Mouse (Mus musculus) stomach, embryonic 16.5 days (tissue): ENCODE data around the gene Mpp3. TPM values are rescaled to one million over a fixed set of nuclear protein-coding genes. Genes with fewer than 3 reads are reported as not detected.
A peak's percentile ranks its signal among the peaks of the same experiment; 100 is the strongest.
"Not testable (repeated sequence)": the region's sequence is repeated elsewhere in the genome, so short reads cannot be mapped to it uniquely, and the experiment has no call there.

ENCODE experiments used
- ATAC-seq: fragments of 200-750 bp; cut with Nextera tagmentation; 2 replicates; pipeline ENCODE4 v1.8.0; 2017; ENCODE audit warnings: moderate number of reproducible peaks, moderate TSS enrichment; ENCODE audit not compliant: insufficient read depth, low FRiP score
- H3K27ac ChIP-seq: fragments of 300-500 bp; sonication (generic); 2 replicates; pipeline ENCODE4 v1.5.1; 2014; ENCODE audit warnings: low read length
- H3K27me3 ChIP-seq: fragments of 300-500 bp; sonication (generic); 2 replicates; pipeline ENCODE4 v1.6.1; 2014; ENCODE audit warnings: low read length, control low read depth, mixed read lengths; ENCODE audit not compliant: control insufficient read depth, insufficient read depth
- H3K36me3 ChIP-seq: fragments of 300-500 bp; sonication (generic); 2 replicates; pipeline ENCODE4 v1.6.1; 2014; ENCODE audit warnings: low read length; ENCODE audit not compliant: control insufficient read depth, insufficient read depth
- H3K4me1 ChIP-seq: fragments of 300-500 bp; sonication (generic); 2 replicates; pipeline ENCODE4 v1.6.1; 2014; ENCODE audit warnings: low read length, control low read depth, mixed read lengths; ENCODE audit not compliant: control insufficient read depth, insufficient read depth
- H3K4me2 ChIP-seq: fragments of 300-500 bp; sonication (generic); 2 replicates; pipeline ENCODE4 v1.6.1; 2014; ENCODE audit warnings: low read depth, low read length, mixed read lengths
- H3K4me3 ChIP-seq: fragments of 300-500 bp; sonication (generic); replicated peaks from 2 replicates; pipeline ENCODE4 v1.5.1; 2014; ENCODE audit warnings: mild to moderate bottlenecking, low read length
- H3K9ac ChIP-seq: fragments of 300-500 bp; sonication (generic); 2 replicates; pipeline ENCODE4 v1.6.1; 2014; ENCODE audit warnings: low read length
- H3K9me3 ChIP-seq: fragments of 300-500 bp; sonication (generic); replicated peaks from 2 replicates; pipeline ENCODE4 v1.6.1; 2016; ENCODE audit warnings: low read length, control low read depth; ENCODE audit not compliant: control insufficient read depth
- WGBS: fragments of 180-500 bp; shearing (Covaris S2); extraction: QIAGEN DNeasy Blood & Tissue Kit; methylation state at CpG from one replicate; pipeline ENCODE4 v1.1.7; 2014; 5-methylcytosine and 5-hydroxymethylcytosine counted together
- polyA plus RNA-seq: library from polyadenylated mRNA; unstranded; fragments of >200 nt; fragmentation: Nextera tagmentation; extraction: Ambion mirVana; gene quantifications from 2 replicates; pipeline ENCODE4 v1.2.1, GENCODE M21; 2015

The Mpp3 gene
- polyA plus RNA-seq, 1 experiment from 2014 or later, result 9.6 TPM

GRCm38 (mm10) chr11:101995938-101996337 lies 32.3 kb downstream of the Mpp3 start:
- no peak for ATAC-seq
- Histone ChIP-seq H3K4me2 (no peak overlapping the region), H3K27ac (0 out of 2 replicates have a peak overlapping the region, but pooled peaks have one; percentile 16), H3K36me3 (no peaks in the 10 kb centered on the region), H3K9ac (no peak overlapping the region), H3K4me1 (no peaks in the 10 kb centered on the region), H3K27me3 (no peaks in the 10 kb centered on the region), H3K4me3 (no peak overlapping the region), H3K9me3 (no peaks in the 10 kb centered on the region)
- 77% methylated on average over 7 of the region's 7 CpGs for WGBS

DNA sequence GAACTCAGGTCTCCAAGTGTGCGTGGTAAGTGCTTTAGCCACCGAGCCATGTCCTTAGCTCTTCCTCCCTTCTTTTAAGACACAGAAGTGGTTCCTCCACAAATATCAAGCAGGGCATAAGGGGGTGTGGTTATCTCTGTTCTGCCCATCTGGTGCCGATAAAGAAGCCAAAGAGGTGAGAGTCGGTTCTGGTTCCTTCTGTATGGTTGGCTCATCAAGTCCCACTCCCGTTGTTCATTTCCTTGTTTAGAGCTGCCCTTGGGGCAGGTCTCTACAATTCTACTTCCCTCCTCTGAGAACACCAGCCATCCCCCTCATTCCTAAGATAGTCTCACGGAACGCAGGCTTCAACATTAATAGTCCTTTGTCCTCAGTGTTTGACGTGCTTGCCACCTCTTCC lies 34.2 kb downstream of the Mpp3 start:
- no peak for ATAC-seq
- Histone ChIP-seq H3K27me3 (no peaks in the 10 kb centered on the region), H3K27ac (no peak overlapping the region), H3K9ac (no peak overlapping the region), H3K9me3 (no peaks in the 10 kb centered on the region), H3K4me1 (no peaks in the 10 kb centered on the region), H3K4me3 (no peak overlapping the region), H3K36me3 (no peaks in the 10 kb centered on the region), H3K4me2 (no peak overlapping the region)
- WGBS, result 51% methylated on average over 8 of the region's 8 CpGs

GRCm38 (mm10) chr11:101992411-101992810 lies 35.9 kb downstream of the Mpp3 start:
- no peak for ATAC-seq
- Histone ChIP-seq H3K4me2 (no peak overlapping the region), H3K4me3 (no peak overlapping the region), H3K9me3 (no peaks in the 10 kb centered on the region), H3K4me1 (no peaks in the 10 kb centered on the region), H3K27ac (no peak overlapping the region), H3K36me3 (no peaks in the 10 kb centered on the region), H3K27me3 (no peaks in the 10 kb centered on the region), H3K9ac (no peak overlapping the region)
- 87% methylated on average over 7 of the region's 7 CpGs for WGBS

DNA sequence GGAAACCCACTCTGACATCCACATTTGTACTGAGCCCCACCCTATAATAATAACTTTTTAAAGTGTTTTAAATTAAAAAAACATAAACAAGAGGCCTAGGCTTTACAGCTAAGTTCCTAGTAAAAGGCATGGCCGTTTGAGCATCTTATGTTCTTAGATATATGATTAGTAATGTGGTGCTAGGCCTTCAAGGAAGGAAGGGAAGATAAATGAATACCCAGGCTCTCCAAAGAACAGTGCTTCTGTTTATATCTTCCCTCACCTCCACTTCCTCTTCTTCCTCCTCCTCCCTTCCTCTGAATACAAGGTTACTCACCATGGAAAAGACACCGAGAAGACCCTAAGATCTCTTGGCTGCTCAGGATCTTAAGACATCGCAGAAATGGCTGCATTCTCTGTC lies 36.4 kb downstream of the Mpp3 start:
- Histone ChIP-seq H3K4me3 (no peak overlapping the region), H3K9me3 (no peaks in the 10 kb centered on the region), H3K27ac (no peak overlapping the region), H3K4me2 (no peak overlapping the region), H3K4me1 (no peaks in the 10 kb centered on the region), H3K9ac (no peak overlapping the region), H3K27me3 (no peaks in the 10 kb centered on the region), H3K36me3 (no peaks in the 10 kb centered on the region)
- 71% methylated on average over 3 of the region's 3 CpGs for whole genome bisulfite sequencing
- ATAC-seq, result no peak

- Histone ChIP-seq H3K4me1 (0 out of 2 replicates have a peak, but pooled peaks cover 2% of the 10 kb centered on the region), H3K27me3 (no peaks in the 10 kb centered on the region), H3K36me3 (no peaks in the 10 kb centered on the region), H3K9ac (no peak overlapping the region), H3K4me2 (no peak overlapping the region), H3K4me3 (no peak overlapping the region), H3K27ac (no peak overlapping the region), H3K9me3 (no peaks in the 10 kb centered on the region)
- no peak for ATAC-seq
- WGBS, result 82% methylated on average over 3 of the region's 3 CpGs
Observed at GRCm38 (mm10) chr11:101990244-101990643, 38.0 kb downstream of the Mpp3 start.

DNA sequence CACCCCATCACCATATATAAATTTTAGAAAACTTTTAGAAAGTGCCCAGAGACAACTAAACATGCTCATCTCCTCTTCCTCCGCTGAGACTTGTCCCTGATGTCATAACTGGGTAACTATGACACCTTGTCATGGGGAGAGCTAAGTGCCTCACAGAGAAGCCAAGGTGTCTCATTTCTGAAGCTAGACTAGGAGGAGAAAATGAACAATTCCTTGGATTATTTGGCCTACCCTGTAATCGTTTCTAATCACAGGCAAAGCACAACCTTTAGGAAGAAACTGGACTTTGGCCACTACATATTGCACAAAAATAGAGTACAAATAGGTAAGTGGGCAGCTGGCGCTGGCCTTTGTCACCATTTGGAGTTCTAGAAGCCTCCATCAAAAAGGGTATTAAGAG lies 41.3 kb downstream of the Mpp3 start, which contains the start of gene Dusp3:
Gene Dusp3, minus strand, starts transcription at position 101 of the 400 bp plus-strand sequence.
- 77% methylated on average over 3 of the region's 3 CpGs for WGBS
- H3K9me3 ChIP-seq, result no peaks in the 10 kb centered on the region

DNA sequence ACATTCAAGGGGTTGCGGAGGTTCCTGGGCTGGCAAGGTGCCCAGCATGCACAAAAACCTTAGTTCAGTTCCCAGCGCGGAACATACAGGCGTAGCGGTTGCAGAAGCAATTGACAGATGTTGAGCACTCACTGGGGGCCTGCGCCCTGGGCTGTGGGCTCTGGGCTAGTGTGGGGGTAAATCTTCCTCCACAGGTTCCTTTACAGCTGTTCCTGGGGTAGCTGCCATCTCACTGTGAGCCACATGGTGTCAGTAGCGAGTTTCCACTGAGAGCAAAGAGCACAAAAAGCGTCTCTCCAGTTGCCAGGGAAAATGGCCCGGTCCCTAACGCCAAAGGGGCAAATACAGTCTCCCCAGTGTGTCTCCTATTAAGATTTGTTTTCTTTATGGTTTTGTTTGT lies 42.3 kb downstream of the Mpp3 start:
- H3K9me3 ChIP-seq, result no peaks in the 10 kb centered on the region
- H3K4me3 ChIP-seq, result no peak overlapping the region
- no peak overlapping the region for H3K27ac ChIP-seq
- peaks cover 16% of the 10 kb centered on the region for H3K4me1 ChIP-seq
- ATAC-seq, result peak; percentile 25; the same call in 1 of the 2 replicates
- no peaks in the 10 kb centered on the region for H3K36me3 ChIP-seq
- H3K27me3 ChIP-seq, result no peaks in the 10 kb centered on the region
- H3K4me2 ChIP-seq, result peak overlapping the region; percentile 33; the same call in 1 of the 2 replicates
- 3% methylated on average over 10 of the region's 10 CpGs for WGBS
- H3K9ac ChIP-seq, result no peak overlapping the region

More for the DNA sequence above, 41.3 kb downstream of the Mpp3 start, which contains the start of gene Dusp3:
- H3K4me1 ChIP-seq, result peaks cover 16% of the 10 kb centered on the region
- no peak within 1 kb of the TSS for H3K9ac ChIP-seq
- H3K27ac ChIP-seq, result no peak within 1 kb of the TSS
- ATAC-seq, result no peak
- H3K4me2 ChIP-seq, result peak within 1 kb of the TSS; percentile 33; the same call in 1 of the 2 replicates
- H3K36me3 ChIP-seq, result no peaks in the 10 kb centered on the region
- no peak within 1 kb of the TSS for H3K4me3 ChIP-seq
- H3K27me3 ChIP-seq, result no peaks in the 10 kb centered on the region

DNA sequence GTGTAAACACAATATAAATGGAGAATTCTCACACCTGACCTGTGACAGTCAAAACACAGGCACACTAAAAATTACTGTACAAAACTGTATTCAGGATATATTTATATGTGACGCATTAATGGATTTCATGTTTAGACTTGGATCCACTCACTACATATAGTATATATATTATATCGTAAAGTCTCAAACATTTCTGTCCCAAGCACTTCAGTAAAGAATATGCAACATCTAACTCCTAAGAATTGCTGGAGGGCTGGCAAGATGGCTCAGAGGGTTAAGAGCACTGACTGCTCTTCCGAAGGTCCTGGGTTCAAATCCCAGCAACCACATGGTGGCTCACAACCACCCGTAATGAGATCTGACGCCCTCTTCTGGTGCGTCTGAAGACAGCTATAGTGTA lies 42.8 kb downstream of the Mpp3 start:
- not testable (repeated sequence) for H3K9me3 ChIP-seq, H3K9ac ChIP-seq, H3K27ac ChIP-seq, H3K27me3 ChIP-seq, ATAC-seq, H3K36me3 ChIP-seq, H3K4me3 ChIP-seq
- 36% methylated on average over 6 of the region's 6 CpGs for WGBS
- H3K4me2 ChIP-seq, result peak overlapping the region; percentile 97; the same call in 1 of the 2 replicates
- peaks cover 16% of the 10 kb centered on the region for H3K4me1 ChIP-seq

GRCm38 (mm10) chr11:101984054-101985025 lies 43.9 kb downstream of the Mpp3 start, which contains the start of gene Cfap97d1:
Gene Cfap97d1, plus strand, starts transcription at chr11:101984279.
- Histone ChIP-seq H3K9me3 (no peaks in the 10 kb centered on the region), H3K27ac (peak within 1 kb of the TSS; percentile 86), H3K4me2 (peak within 1 kb of the TSS; percentile 97), H3K36me3 (no peaks in the 10 kb centered on the region), H3K9ac (peak within 1 kb of the TSS; percentile 82), H3K4me3 (peak within 1 kb of the TSS; percentile 71), H3K4me1 (peaks cover 16% of the 10 kb centered on the region), H3K27me3 (no peaks in the 10 kb centered on the region)
- ATAC-seq, result peak; percentile 85
- WGBS, result under 1% methylated on average over 71 of the region's 71 CpGs
